Mouse (Mus musculus) limb, embryonic 11.5 days (tissue): Measurements from ENCODE around the gene Gm2237. TPM values are rescaled to one million over a fixed set of nuclear protein-coding genes. Genes with fewer than 3 reads are reported as not detected.
"Not testable (repeated sequence)": the region's sequence is repeated elsewhere in the genome, so short reads cannot be mapped to it uniquely, and the experiment has no call there.

ENCODE experiments used
- ATAC-seq: fragments of 200-750 bp; cut with Nextera tagmentation; 2 replicates; pipeline ENCODE4 v1.8.0; 2017; ENCODE audit warnings: low read depth; ENCODE audit not compliant: insufficient number of reproducible peaks, low FRiP score, low TSS enrichment
- DNase-seq: peaks from one replicate; pipeline ENCODE4 v3.0.0-alpha.2; 2015; ENCODE audit warnings: low spot score
- H3K27ac ChIP-seq: fragments of 300-500 bp; sonication (generic); replicated peaks from 2 replicates; pipeline ENCODE4 v1.5.1; 2014; ENCODE audit warnings: low read depth, mild to moderate bottlenecking, low read length
- H3K27me3 ChIP-seq: fragments of 300-500 bp; sonication (generic); 2 replicates; pipeline ENCODE4 v1.6.1; 2014; ENCODE audit warnings: mild to moderate bottlenecking, low read length, mixed read lengths; ENCODE audit not compliant: control insufficient read depth, insufficient read depth
- H3K36me3 ChIP-seq: fragments of 300-500 bp; sonication (generic); 2 replicates; pipeline ENCODE4 v1.6.1; 2014; ENCODE audit warnings: mild to moderate bottlenecking, low read length, moderate library complexity, mixed read lengths; ENCODE audit not compliant: control insufficient read depth, insufficient read depth
- H3K4me1 ChIP-seq: fragments of 300-500 bp; sonication (generic); 2 replicates; pipeline ENCODE4 v1.6.1; 2014; ENCODE audit warnings: low read length, mixed read lengths; ENCODE audit not compliant: control insufficient read depth, insufficient read depth
- H3K4me2 ChIP-seq: fragments of 300-500 bp; sonication (generic); 2 replicates; pipeline ENCODE4 v1.6.1; 2014; ENCODE audit warnings: low read depth, mild to moderate bottlenecking, moderate library complexity; ENCODE audit not compliant: severe bottlenecking
- H3K4me3 ChIP-seq: fragments of 300-500 bp; sonication (generic); 2 replicates; pipeline ENCODE4 v1.5.1; 2014; ENCODE audit warnings: low read depth, low read length
- H3K9ac ChIP-seq: fragments of 300-500 bp; sonication (generic); 2 replicates; pipeline ENCODE4 v1.6.1; 2014; ENCODE audit warnings: mild to moderate bottlenecking, low read length
- H3K9me3 ChIP-seq: fragments of 300-500 bp; sonication (generic); 2 replicates; pipeline ENCODE4 v1.6.1; 2016; ENCODE audit warnings: low read length; ENCODE audit not compliant: control insufficient read depth
- WGBS: fragments of 180-500 bp; shearing (Covaris S2); extraction: QIAGEN DNeasy Blood & Tissue Kit; methylation state at CpG from one replicate; pipeline ENCODE4 v1.1.7; 2014; 5-methylcytosine and 5-hydroxymethylcytosine counted together
- polyA plus RNA-seq: library from polyadenylated mRNA; unstranded; fragments of >200 nt; fragmentation: Nextera tagmentation; extraction: Ambion mirVana; gene quantifications from 2 replicates; pipeline ENCODE4 v1.2.1, GENCODE M21; 2014

Gene Gm2237
- 2.7 and 3.7 TPM in 2 replicates for polyA plus RNA-seq

DNA sequence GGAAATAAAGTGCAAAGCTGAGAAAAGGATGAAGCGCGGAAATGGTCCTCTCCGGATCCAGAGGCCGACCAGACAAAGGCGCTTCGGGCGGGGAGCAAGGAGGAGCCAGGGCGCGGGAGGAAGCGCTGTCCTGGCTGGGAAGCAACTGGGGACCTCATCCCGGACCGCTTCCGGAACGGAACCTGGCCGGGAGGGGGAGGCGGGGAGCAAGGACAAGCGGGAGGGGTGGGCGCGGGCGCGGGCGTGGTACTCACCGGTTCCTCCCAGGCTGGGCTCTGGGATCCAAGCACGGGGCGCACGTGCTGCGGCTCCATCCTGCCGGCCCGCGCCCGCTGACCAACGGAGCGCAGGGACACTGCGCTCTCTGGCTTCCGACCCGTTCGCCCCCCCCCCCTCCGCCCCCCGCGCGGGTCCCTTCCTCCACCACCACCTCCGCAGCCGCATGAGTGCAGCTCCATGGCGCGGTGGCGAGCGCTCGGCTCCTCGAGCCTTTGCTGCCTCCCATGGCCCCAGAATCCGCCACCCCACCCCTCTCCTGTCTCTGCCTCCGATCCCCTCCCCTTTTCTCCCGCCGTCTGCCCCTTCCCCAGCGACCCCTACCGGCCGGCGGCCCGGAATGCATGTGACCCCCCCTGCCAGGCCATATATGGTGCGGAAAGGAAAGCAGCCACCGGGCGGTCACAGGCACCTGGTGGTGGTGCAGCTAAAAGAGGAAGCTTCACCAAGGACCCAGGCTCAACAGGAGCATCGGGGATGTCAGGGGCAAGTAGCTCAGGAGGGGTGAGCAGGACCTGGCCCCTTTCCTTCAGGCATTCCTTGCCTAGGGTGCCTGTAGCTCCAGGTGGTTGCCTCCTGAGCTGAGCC lies at the start of gene Gm2237:
Gm2237 (minus strand) TSS at position 332 of the 864 bp plus-strand sequence.
- not testable (repeated sequence) for H3K36me3 ChIP-seq, ATAC-seq, H3K27ac ChIP-seq, H3K9me3 ChIP-seq, H3K27me3 ChIP-seq, H3K4me1 ChIP-seq
- Histone ChIP-seq H3K4me2 (peak within 1 kb of the TSS; percentile 28; the same call in 1 of the 2 replicates), H3K4me3 (peak within 1 kb of the TSS; percentile 38), H3K9ac (peak within 1 kb of the TSS; percentile 50)
- peak; percentile 37 for DNase-seq
- WGBS, result 0% methylated on average over 15 of the region's 62 CpGs

DNA sequence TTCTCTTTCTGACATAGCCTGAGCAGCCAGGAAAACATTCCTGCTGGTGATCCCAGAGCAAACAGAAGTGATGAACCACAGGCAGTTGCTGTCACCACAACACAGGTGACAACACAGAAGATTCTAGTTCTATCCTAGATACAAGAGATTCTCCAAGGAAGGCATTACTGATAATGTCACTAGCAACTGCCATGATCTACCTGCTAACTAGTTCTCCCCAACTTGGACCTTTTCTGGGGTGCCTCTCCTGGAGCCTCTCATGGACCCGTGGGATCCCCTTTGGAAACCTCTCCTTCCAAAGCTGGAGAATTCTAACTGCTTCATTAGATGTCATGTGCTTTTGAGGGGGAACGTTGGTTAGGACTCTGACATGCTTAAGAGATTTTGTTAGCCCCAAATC lies 17.5 kb upstream of the Gm2237 start, which contains the start of gene Gm5458:
Gm5458 (minus strand) TSS at position 101 of the 400 bp plus-strand sequence.
- WGBS, result 93% methylated on average over 1 of the region's 2 CpGs
- H3K27ac ChIP-seq, H3K4me3 ChIP-seq, H3K36me3 ChIP-seq, DNase-seq, H3K4me2 ChIP-seq, H3K4me1 ChIP-seq, ATAC-seq, H3K27me3 ChIP-seq, H3K9me3 ChIP-seq, H3K9ac ChIP-seq: not testable (repeated sequence)

DNA sequence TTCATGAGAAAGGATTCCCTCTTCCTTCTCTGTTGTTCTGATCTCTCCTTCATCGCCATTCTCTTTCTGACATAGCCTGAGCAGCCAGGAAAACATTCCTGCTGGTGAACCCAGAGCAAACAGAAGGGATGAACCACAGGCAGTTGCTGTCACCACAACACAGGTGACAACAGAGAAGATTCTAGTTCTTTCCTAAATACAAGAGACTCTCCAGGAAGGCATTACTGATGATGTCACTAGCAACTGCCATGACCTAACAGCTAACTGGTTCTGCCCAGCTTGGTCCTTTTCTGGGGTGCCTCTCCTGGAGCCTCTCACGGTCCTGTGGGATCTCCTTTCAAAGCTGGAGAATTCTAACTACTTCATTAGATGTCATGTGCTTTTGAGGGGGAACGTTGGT lies 35.1 kb downstream of the Gm2237 start, which contains the start of gene Gm2244:
Gm2244 (minus strand) TSS at position 101 of the 400 bp plus-strand sequence.
- WGBS, result 78% methylated on average over 1 of the region's 3 CpGs
- not testable (repeated sequence) for DNase-seq

More for the DNA sequence above, 35.1 kb downstream of the Gm2237 start, which contains the start of gene Gm2244:
- H3K4me2 ChIP-seq, H3K4me3 ChIP-seq, H3K4me1 ChIP-seq, H3K27me3 ChIP-seq, H3K36me3 ChIP-seq, H3K27ac ChIP-seq, H3K9ac ChIP-seq, H3K9me3 ChIP-seq, ATAC-seq: not testable (repeated sequence)

Other genes with a start within 250 kb of the Gm2237 start
- not detected in 2 replicates for gene Gm21738, start 166.2 kb downstream of the Gm2237 start, polyA plus RNA-seq
- 0.13 and 0.20 TPM in 2 replicates for gene Gm2244, start 35.2 kb downstream of the Gm2237 start, polyA plus RNA-seq
- not detected in 2 replicates for gene Gm5458, start 17.4 kb upstream of the Gm2237 start, polyA plus RNA-seq
- 79.7 and 82.3 TPM in 2 replicates for gene Nid2, start 166.1 kb upstream of the Gm2237 start, polyA plus RNA-seq
- 256 and 263 TPM in 2 replicates for gene Rtraf, start 238.7 kb upstream of the Gm2237 start, polyA plus RNA-seq